Mouse (Mus musculus) heart, postnatal 14 days (tissue): ENCODE measurements around the gene Hba-a1. TPM values are rescaled to one million over a fixed set of nuclear protein-coding genes. Genes with fewer than 3 reads are reported as not detected.
A peak's percentile ranks its signal among the peaks of the same experiment; 100 is the strongest.
"Not testable (repeated sequence)": the region's sequence is repeated elsewhere in the genome, so short reads cannot be mapped to it uniquely, and the experiment has no call there.

Experiments
- DNase-seq, 2 experiments: peaks; one replicate each; pipeline ENCODE4 v3.0.0; 2021 to 2022
- intact Hi-C: fragments of 180-260 bp; cut with DNase I; formaldehyde crosslinking; loops from one replicate; pipeline ENCODE4 v1.15.1; 2025
- total RNA-seq, 2 experiments: library from RNA; stranded (reverse); gene quantifications; 2 replicates each; pipeline ENCODE4 v1.2.3; 2021

Hba-a1 gene
- total RNA-seq, 2 experiments from 2014 or later, result 19,140 to 26,056 TPM

DNA sequence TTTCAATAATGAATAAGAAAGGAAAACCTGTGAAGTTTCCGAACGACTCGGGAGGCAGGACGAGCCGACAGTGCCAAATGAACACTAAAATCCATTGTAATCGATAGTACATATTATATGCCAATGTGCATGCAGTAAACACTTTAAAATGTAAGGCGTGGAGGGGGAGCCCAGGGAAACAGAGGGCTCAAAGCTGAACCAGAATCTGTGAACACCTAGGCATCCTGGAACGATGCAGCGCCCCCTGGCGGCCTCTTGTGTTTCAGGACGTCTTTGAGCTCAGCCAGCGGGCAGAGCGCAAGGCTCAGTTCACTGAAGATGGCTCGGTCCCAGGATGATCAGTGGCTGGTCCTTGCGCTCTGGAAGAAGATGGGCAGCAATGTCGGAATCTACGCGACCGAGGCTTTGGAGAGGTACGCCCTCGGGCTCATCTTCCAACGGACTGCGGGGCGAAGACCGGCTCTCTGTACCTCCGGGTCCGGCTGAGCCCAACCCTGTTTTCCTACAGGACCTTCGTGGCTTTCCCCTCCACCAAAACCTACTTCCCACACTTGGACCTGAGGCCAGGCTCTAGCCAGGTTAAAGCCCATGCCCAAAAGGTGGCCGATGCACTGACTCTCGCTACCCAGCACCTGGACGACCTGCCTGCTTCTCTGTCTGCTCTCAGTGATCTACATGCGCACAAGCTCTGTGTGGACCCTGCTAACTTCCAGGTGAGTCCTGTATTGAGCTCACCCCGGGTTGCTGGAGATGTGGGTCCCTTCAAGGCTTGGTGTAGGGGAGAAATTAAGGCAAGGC, 3.6 kb downstream of the Hba-a1 start, which contains the start of gene Hbq1b:
Gene Hbq1b, plus strand, starts transcription at position 271 of the 798 bp plus-strand sequence.
- intact Hi-C loops, result loop anchor here (1.0 to 5.0 kb wide), 3 partner anchors 35 to 104 kb away; no protein-coding TSS in a partner anchor
- DNase-seq, result peak; percentile 72 to 83

DNA sequence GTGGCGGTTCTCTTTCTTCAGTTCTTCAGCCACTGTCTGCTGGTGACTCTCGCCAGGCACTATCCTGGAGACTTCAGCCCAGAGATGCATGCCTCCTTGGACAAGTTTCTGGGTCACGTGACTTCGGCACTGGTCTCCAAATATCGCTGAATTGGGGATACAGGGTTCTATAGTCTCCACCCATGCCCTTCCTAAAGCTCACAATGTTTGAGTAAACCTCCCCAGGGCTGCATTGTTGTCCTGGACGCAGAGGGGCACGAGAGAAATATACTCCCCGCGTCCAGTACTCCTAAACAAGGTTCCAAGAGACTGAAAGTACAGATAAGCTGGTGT, 4.1 kb downstream of the Hba-a1 start:
- DNase-seq, result no peak
- intact Hi-C loops, result loop anchor here (2.0 to 5.0 kb wide), 2 partner anchors 35 to 105 kb away; no protein-coding TSS in a partner anchor

DNA sequence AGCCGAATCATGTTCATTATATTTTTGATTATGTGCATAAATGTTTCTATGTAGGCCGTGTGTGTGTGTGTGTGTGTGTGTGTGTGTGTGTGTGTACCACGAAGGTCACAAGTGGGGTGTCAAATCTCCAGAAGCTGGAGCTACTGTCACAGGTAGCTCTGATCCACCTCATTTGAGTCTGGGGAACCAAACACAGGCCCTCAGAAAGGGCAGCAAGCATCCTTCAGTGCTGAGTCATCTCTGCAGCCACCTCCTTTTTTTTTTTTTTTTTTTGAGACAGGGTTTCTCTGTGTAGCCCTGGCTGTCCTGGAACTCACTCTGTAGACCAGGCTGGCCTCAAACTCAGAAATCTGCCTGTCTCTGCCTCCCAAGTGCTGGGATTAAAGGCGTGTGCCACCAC, 9.5 kb downstream of the Hba-a1 start:
- DNase-seq, intact Hi-C loops: not testable (repeated sequence)

DNA sequence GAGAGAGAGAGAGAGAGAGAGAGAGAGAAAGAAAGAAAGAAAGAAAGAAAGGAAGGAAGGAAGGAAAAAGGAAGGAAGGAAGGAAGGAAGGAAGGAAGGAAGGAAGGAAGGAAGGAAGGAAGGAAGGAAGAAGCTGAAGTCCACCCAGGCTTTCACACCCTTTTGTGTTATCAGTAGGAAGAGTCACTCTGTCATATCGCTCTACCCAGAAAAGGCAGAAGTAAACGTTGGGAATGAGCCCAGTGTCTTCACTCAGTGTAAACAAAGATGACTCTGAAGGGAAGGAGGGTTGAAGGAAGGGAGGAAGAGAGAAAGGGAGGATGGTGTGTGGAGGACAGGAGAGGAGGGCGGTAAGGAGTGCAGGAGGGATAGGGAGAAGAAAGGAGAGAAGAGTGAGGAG, 10.2 kb downstream of the Hba-a1 start:
- DNase-seq, intact Hi-C loops: not testable (repeated sequence)

DNA sequence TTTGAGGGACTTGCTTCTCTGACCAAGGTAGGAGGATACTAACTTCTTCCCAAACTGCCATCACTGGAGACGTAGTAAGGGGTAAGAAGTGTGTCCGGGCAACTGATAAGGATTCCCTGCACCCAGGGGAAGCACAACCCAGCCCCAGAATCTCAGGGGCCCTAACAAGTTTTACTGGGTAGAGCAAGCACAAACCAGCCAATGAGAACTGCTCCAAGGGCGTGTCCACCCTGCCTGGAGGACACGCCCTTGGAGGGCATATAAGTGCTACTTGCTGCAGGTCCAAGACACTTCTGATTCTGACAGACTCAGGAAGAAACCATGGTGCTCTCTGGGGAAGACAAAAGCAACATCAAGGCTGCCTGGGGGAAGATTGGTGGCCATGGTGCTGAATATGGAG, 12.9 kb downstream of the Hba-a1 start, which contains the start of gene Hba-a2:
Gene Hba-a2, plus strand, starts transcription at position 287 of the 400 bp plus-strand sequence.
- DNase-seq, intact Hi-C loops: not testable (repeated sequence)

DNA sequence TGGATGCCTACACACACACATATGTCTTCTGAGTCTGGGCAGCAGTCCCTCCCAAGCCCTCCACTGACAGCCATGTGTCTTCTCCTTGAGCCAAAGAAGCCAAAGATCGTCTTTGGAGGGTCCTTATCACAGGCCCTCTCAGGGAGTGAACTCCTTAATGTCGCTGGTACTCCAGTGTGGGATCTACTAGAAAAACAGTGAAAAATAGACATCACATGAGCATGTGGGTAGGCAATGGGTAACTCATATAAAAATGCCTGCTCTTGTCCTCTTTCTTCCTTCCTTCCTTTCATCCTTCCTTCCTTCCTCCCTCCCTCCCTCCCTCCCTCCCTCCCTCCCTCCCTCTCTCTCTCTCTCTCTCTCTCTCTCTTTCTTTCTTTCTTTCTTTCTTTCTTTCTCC, 14.1 kb downstream of the Hba-a1 start:
- DNase-seq, intact Hi-C loops: not testable (repeated sequence)

DNA sequence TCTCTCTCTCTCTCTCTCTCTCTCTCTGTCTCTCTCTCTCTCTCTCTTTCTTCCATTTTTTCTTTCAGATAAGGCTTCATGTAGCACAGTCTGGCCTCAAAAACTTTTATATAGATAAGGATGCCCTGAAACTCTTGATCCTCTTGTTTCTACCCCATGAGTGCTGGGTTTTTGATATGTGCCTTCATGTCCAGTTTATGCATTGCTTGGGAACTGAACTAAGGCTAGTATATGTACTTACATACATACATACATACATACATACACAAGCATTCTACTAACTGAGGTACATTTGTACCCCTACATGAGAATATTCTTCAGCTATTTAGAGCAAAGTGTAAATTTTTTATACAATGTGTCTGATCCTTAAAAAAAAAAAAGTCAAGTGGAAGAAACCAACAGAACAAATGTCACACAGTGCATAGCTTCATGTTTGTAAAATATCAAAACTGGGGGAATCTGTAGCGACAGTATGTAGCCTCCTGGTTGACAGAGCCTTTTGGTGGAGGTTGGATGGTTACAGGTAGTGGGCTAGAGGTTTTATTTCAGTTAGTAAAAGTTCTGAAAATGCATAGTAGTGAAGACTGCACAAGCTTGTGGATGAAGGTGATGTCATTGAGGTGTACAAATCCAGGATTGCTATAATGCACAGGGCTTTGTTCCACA, 14.7 kb downstream of the Hba-a1 start:
- intact Hi-C loops, result no loop called here
- DNase-seq, result no peak

DNA sequence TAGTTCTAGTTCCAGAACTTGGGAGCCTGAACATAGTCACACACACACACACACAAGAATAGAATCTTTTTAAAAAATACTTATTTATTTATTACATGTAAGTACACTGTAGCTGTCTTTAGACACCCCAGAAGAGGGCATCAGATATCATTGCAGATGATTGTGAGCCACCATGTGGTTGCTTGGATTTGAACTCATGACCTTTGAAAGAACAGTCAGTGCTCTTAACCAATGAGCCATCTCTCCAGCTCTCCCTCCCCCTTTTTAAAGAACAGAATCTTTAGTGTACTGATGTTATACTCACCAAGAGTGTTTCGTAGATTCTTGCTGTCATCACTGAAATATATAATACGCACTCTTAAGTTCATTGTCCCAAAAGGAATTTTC, 15.2 kb downstream of the Hba-a1 start:
- DNase-seq, result no peak
- intact Hi-C loops, result no loop called here

DNA sequence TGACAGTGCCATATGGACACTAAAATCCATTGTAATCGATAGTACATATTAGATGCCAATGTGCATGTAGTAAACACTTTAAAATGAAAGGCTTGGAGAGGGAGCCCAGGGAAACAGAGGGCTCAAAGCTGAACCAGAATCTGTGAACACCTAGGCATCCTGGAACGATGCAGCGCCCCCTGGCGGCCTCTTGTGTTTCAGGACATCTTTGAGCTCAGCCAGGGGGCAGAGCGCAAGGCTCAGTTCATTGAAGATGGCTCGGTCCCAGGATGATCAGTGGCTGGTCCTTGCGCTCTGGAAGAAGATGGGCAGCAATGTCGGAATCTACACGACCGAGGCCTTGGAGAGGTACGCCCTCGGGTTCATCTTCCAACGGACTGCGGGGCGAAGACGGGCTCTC, 16.6 kb downstream of the Hba-a1 start, which contains the start of gene Hbq1a:
Gene Hbq1a, plus strand, starts transcription at position 205 of the 400 bp plus-strand sequence.
- DNase-seq, result peak; percentile 57 to 68
- intact Hi-C loops, result loop anchor here (5.0 kb wide), 1 partner anchor 118 kb away; no protein-coding TSS in a partner anchor

DNA sequence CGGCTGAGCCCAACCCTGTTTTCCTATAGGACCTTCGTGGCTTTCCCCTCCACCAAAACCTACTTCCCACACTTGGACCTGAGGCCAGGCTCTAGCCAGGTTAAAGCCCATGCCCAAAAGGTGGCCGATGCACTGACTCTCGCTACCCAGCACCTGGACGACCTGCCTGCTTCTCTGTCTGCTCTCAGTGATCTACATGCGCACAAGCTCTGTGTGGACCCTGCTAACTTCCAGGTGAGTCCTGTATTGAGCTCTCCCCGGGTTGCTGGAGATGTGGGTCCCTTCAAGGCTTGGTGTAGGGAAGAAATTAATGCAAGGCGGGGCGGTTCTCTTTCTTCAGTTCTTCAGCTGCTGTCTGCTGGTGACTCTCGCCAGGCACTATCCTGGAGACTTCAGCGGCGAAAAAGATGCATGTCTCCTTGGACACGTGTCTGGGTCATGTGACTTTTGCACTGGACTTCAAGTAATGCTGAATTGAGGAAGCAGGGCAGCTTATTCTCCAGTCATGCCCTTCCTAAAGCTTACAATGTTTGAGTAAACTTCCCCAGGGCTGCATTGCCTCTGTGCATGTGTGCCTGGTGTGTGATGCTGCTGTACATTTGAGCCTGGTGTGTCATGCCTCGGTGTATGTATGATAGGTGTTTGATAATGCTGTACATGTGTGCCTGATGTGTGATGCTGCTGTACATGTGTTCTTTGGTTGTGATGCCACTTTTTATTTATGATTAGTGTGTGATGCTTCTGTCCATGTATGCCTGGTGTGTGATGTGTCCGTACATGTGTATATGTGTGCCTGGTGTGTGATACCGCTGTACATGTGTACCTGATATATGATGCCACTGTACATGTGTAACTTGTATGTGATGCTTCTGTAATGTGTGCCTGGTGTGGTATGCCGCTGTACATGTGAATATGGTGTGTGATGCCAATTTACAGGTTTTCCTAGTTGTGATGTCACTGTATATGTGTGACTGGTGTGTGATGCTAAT, 17.3 kb downstream of the Hba-a1 start:
- intact Hi-C loops, result loop anchor here (5.0 kb wide), 1 partner anchor 118 kb away; no protein-coding TSS in a partner anchor
- DNase-seq, result no peak

DNA sequence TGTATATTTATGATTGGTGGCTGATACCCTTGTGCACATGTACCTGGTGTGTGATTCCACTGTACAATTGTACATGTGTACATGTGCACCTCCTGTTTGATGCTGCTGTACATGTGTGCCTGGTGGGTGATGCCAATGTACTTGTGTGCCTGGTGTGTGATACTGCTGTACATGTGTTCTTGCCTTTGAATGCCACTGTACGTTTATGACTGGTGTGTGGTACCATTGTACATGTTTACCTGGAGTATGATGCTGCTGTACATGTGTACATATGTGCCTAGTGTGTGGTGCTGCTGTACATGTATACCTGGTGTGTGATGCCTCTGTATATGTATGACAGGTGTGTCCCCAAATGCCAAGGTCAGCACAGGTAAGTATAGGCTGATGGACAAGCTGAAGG, 18.2 kb downstream of the Hba-a1 start:
- intact Hi-C loops, result loop anchor here (5.0 kb wide), 1 partner anchor 119 kb away; no protein-coding TSS in a partner anchor

DNA sequence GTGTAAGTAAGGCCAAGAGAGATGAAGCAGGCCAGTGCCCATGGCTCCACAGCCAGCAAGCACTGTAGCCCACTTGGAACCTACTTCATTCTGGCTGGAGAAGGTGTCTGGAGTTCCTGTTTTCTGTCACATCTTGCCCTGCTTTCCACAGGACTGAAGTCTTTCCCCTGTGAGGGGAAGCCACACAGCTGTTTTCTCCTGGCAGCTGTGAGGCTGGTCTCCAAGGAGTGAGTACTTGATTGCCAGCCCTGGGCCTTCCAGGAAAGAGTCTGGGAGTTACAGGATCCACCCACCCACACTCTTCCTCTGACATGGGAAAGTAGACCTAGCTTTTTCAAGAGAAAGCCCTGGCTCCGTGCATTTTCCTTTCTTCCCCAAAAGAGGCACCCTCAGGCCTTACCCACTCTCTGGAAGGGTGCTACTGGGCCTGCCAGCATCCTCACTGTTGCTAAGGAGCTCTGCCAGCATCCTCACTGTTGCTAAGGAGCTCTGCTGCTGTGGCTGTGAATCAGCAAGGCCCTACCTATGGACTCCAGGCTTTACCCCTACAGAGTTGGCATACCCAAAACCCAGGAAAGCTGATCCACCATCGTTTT, 19.6 kb downstream of the Hba-a1 start:
- intact Hi-C loops, result loop anchor here (5.0 kb wide), 1 partner anchor 121 kb away; no protein-coding TSS in a partner anchor
- peak; percentile 29 to 55 for DNase-seq

More for the DNA sequence above, 18.2 kb downstream of the Hba-a1 start:
- no peak for DNase-seq

DNA sequence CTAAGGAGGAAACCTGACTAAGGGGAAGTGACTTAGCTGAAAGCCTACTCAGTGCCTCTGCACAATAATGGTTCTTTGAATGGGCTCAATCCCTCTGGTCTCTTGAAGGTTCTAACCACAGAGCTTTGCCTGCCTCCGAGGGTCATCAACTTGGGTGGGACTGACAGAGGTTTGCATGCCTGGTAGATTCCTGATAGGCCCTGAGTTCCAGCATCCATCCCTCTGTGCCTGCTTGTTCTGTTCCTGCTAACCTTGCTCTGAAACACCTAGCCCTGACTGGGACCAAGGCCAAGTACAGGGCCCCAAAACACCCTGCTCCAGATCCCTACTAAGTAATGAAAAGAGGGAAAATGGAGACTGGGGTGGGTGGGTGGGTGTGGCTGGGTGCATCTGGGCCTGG, 20.1 kb downstream of the Hba-a1 start:
- DNase-seq, result no peak
- intact Hi-C loops, result loop anchor here (5.0 kb wide), 1 partner anchor 121 kb away; no protein-coding TSS in a partner anchor

DNA sequence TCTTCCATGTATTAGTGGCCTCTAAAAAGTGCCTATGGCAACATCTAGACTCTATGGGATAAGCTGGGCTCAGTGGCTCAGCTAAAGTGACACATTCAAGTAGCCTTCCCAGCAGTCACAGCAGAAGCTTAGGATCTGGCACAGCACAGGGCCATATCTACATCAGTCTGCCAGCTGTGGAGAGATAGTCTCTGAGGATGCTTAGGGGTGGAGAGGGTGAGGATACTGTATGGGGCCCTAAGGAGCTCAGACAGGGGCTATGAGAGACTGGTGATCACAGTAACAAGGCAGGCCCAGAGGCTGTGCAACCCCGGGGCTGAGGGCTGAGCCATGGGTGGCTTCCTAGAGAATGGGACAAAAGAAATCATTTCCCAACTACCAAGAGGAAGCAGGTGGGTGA, 23.7 kb downstream of the Hba-a1 start:
- DNase-seq, result no peak
- intact Hi-C loops, result no loop called here

DNA sequence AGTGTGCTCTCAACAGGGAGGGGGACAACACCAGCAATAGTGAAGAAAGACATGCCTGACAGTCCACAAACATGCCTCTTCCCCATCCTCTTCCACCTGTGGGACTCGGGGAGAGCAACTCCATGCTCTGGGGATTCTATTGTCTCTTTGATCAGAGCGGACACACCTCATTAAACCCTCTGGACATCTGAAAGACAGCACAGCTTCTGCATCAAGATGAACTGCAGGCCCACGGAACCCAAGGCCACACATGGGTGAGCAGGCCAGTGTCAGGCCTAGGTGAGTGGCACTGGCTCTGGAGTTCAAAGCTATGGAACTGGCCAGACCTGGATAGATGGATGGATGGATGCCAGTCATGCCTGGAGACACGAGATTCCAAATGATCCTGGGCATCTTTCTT, 26.1 kb downstream of the Hba-a1 start:
- intact Hi-C loops, result no loop called here

DNA sequence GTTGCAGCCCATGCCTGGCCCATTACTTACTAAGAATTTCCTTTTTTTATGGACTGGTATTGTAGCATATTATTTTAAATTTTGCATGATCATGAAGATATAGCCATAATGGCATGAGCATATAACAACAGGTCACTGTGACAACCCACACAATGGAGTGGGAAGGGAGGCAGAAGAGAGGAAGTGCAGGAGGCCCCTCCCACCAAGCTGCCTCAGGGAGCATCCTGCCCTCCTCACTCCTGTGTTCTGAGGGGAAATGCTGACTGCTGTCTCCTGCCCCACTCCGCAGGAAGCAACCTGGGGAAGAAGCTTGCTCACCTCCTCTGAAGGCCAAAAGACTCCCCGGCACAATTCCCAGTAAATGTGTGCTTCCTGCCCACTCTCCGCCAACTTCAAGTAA, 26.6 kb downstream of the Hba-a1 start:
- DNase-seq, result no peak
- intact Hi-C loops, result no loop called here

More for the DNA sequence above, 26.1 kb downstream of the Hba-a1 start:
- DNase-seq, result no peak

DNA sequence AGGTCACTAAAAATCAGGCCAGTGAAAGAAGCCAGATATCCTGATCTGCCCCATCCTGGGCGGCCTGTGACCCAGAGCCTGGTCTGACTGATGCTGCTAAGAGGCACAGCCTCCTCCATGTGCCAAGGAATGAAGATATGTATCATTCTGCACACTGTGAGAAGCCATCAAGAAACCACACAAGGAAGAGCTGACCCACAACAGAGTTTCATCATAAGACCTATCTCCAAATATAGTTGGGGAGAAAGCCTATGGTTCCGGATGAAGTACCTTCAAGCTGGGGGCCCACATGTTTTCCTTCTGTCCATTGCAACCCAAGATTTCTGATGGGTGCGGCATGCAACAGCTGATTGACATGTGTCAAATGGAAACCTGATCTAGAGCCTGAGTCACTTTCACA, 32.7 kb downstream of the Hba-a1 start:
- intact Hi-C loops, result no loop called here
- no peak for DNase-seq

DNA sequence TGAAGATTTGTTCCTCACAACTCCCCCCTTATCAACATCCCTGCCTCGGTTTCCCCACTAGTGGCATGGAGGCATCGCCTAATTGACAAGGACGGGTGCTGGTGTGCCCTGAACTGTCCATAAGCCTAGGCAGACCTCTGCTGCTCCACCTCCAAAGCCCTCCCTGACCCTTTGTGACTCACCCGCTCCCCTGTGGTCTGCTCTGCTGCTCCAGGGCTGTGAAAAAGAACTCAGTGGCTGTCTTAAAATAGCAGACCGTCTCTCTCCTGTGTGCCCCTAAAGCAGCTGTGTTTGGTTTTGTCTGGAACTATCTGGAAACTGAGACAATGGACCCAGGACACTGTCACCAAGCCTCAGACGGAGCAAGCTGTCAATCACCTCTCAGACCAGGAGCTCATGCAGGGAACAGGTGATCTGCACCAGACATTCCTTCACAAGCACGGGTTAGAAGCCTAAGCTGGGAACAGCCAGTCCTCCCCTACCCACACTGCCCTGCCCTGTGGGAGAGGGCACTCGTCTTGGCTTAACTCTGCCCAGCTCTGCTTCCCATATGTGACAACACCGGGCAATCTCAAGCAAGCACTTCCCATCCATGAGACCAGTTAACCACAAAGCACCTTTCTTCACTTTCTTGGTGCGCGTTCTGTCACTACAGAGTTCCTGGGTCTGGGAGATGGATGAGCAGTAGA, 37.3 kb downstream of the Hba-a1 start:
- no peak for DNase-seq
- intact Hi-C loops, result loop anchor here (2.0 to 5.0 kb wide), 2 partner anchors 33 to 138 kb away; partner anchors contain the start of gene Hbq1b

DNA sequence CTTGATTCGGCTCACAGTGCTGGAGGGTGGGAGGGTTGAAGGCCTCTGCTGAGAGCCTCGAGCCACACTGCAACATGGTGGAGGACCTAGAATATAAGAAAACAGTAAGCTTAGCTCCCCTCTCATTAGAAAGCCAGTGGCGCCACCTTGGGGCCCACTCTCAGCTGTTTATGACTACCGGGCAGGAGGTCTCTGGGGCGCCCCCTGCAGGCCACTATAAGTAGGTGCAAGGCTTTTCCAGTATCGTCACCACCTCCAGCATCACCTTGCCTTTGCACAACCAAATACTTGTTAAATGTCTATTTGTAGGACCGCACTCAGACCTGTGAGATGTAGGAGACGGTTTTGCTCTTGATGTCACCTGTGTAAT, 37.9 kb downstream of the Hba-a1 start:
- DNase-seq, result peak; percentile 75 to 77
- intact Hi-C loops, result loop anchor here (2.0 to 5.0 kb wide), 2 partner anchors 34 to 138 kb away; partner anchors contain the start of gene Hbq1b
